Mouse (Mus musculus): Measurements from ENCODE around the gene Pdcd4.

GRCm38 (mm10) chr19:53889555-53889954 lies 2.5 kb upstream of the Pdcd4 start:
- TF ChIP-seq CTCF (IDR thresholded peaks at IDR 0.05; ENCODE audit: control insufficient read depth, insufficient read depth, insufficient read length) (no peak), CEBPB (IDR thresholded peaks at IDR 0.05; ENCODE audit: low read depth) (no peak)
